Mouse (Mus musculus): ENCODE results near the gene Hook1. TPM values are rescaled to one million over a fixed set of nuclear protein-coding genes. Genes with fewer than 3 reads are reported as not detected.
A peak's percentile ranks its signal among the peaks of the same experiment; 100 is the strongest.
"Not testable (repeated sequence)": the region's sequence is repeated elsewhere in the genome, so short reads cannot be mapped to it uniquely, and the experiment has no call there.

The Hook1 gene
- total RNA-seq (2021) = 10 to 100 TPM; 11.7 to 13.2 TPM
- long read RNA-seq, experiment 1, full-length matches to known transcripts = 2 of 3 reads
- long read RNA-seq, experiment 1, partial matches to known transcripts = 1 of 3 reads
- long read RNA-seq, experiment 1, other reads (novel, unspliced or antisense) = 0 of 3 reads
- long read RNA-seq, experiment 2, full-length matches to known transcripts = 6 of 6 reads
- long read RNA-seq, experiment 2, partial matches to known transcripts = 0 of 6 reads
- long read RNA-seq, experiment 2, other reads (novel, unspliced or antisense) = 0 of 6 reads

GRCm38 (mm10) chr4:95966928-95967724 is at the start of gene Hook1:
Gene Hook1, plus strand, starts transcription at chr4:95967240.
- DNase-seq = peak; percentile 95

- no peak for DNase-seq
Measured at GRCm38 (mm10) chr4:95917703-95918102, 49.3 kb upstream of the Hook1 start.

GRCm38 (mm10) chr4:95920448-95920847 is 46.6 kb upstream of the Hook1 start:
- no peak for DNase-seq

- peak; percentile 84 for DNase-seq
Measured at GRCm38 (mm10) chr4:95924210-95925184, 42.5 kb upstream of the Hook1 start.

- no peak for DNase-seq
Measured at GRCm38 (mm10) chr4:95928846-95929245, 38.2 kb upstream of the Hook1 start.

GRCm38 (mm10) chr4:95929936-95930335 is 37.1 kb upstream of the Hook1 start:
- DNase-seq = no peak

DNA sequence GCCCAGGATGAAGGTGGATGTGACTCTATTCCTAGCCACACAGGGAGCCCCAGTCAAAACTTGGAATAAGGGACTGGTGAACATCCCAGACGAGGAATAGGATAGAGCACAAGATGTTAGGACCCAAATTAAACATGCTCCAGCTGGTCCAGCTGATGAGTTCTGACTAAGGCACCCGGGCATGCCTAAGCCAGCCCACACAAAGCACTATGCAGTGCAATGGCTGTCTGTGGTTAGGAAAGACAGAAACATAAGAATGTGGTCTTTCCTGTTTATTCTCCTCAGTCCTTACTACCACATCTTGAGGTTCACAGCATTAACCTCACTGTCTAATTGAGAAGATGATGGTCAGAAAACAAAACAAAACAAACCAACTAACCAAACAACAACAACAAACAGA is 35.7 kb upstream of the Hook1 start:
- DNase-seq = no peak

GRCm38 (mm10) chr4:95933801-95934356 is 33.2 kb upstream of the Hook1 start:
- DNase-seq = no peak

GRCm38 (mm10) chr4:95934384-95935035 is 32.5 kb upstream of the Hook1 start:
- DNase-seq = no peak

DNA sequence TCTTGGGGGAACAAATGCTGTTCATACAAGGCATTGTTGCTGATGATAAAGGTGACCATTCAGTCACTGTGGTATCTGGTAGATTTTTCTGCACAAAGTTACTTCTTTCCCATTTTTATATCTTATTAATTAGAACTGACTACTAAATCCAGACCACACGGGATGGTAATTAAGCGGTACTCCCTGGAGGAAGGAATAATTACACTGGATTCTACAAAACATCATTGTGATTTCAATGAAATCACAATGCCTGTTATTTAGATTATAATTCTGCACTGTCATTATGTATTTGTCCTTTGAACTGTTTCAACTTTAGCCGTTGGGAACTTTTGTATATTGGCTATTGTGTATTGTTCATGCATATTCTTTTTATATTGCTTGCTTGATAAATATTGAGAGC is 28.3 kb upstream of the Hook1 start:
- no peak for DNase-seq

DNA sequence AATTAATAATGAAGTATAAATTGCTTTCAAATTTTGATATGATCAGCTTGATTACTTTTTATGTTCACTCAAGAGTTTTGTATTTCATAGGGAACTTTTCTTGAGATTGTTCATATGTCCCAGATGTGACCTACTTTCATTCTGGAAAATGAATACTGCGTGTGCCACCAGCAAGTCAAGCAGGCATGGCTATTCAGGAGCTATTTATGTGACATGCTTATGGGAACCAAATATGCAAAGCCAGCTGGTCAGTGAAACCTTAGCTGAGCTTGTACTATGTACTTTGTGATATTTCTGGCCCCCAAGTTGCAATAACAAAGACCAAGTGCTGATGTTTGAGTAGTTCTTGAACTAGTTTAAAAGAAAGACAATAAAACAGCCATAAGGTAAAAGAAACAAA is 19.1 kb upstream of the Hook1 start:
- no peak for DNase-seq

GRCm38 (mm10) chr4:95953328-95953727 is 13.7 kb upstream of the Hook1 start:
- DNase-seq = no peak

DNA sequence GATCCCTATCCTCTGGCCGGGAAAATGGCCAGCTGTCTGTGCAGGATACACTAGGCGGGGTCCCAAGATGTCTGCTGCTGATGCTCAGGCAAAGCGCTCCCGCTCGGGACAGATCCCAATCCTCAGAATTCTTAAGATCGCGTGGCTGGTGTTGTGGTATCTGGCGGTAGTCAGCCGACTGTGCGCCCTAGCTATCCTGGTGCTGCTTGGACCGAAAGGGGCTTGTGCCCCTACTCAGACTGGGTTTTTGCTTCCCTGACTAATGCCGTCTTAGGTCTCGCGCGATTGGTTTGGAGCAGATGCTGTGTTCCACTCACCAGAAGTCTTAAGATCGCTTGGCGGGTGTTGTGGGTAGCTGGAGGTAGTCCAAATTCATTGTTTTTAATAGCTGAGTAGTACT is 15.2 kb downstream of the Hook1 start:
- DNase-seq = not testable (repeated sequence)

- no peak for DNase-seq
Measured at GRCm38 (mm10) chr4:96016875-96017274, 49.8 kb downstream of the Hook1 start.

DNA sequence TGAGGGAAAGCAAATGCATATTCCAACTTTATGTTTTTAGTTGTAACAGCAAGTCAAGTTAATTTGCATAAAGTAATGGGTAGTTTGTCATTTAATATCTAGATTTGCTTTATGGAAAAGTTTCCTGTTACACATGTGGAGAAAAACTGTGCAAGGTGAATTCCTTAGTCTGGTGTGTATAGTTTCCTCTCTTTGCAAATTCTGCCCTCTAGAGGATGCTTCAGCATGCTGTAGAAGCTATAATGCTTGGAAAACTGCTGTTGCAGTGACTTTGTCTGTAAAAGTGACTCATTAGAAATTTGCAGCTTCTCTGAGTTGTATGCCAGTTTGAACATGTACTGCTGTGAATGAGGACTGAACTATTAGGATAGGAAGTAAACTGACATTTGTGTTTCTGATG is 55.8 kb downstream of the Hook1 start:
- DNase-seq = peak; percentile 12

- no peak for DNase-seq
Measured at GRCm38 (mm10) chr4:96028412-96028811, 61.4 kb downstream of the Hook1 start.

- DNase-seq = no peak
Measured at GRCm38 (mm10) chr4:96060106-96060505, 93.1 kb downstream of the Hook1 start.

- DNase-seq = no peak
Measured at GRCm38 (mm10) chr4:96062045-96062444, 95.0 kb downstream of the Hook1 start.

Data from adrenal gland, postnatal 10 days (tissue).